Comparison of ENCODE assay signal across 8 mouse cellular contexts in the genomic region with DNA sequence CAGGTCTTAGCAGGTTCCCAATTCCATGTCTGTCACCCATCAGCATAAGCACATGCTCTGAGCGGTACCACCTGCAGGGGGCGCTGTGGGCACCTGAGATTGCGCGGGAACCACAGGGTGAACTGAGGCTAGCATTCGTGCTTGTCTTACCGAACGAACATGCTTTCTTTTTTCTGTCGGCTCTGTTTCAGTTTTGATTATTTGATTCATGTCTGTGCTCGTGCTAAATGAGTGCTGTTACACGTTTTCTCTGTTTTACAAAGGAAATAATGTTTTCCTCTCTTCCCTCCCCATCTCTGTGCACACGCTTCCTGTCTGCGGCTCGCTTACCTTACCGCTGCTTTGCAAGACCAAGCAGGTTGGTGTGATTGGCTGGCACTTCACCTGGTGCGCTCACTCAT. TPM values are rescaled to one million over a fixed set of nuclear protein-coding genes. Genes with fewer than 3 reads are reported as not detected.
DNase-seq lines count a peak whose midpoint lies in the region; ATAC-seq and TF ChIP-seq lines count a peak whose summit lies in the region.
"Had no signal": no experiment of that assay in that cellular context is flagged by ENCODE, and none has a peak within 500 bp of the region (broad histone marks: within the 10 kb centered on the region; RNA-seq: fewer than 3 reads in every experiment).

No protein-coding gene starts in this region.

- in situ Hi-C loops in CH12.LX (cut with MboI; ENCODE audit: low pct_ligation_motif_present, low pct_unique_long_range_greater_than_20kb, low sequenced_read_pairs): no loop called here

- no peaks in the 10 kb centered on the region for H3K4me1 ChIP-seq in kidney, adult 2 months (ENCODE audit: control insufficient read depth, insufficient read depth, low read length)
- peaks cover 22 to 75% of the 10 kb centered on the region in 2 experiments for H3K4me1 ChIP-seq in CH12.LX (ENCODE audit: control insufficient read depth in 1 of 2, insufficient read depth in 2 of 2)

- ATAC-seq in erythroid progenitor cell, adult 5-6 weeks (replicated peaks; ENCODE audit: low FRiP score, poor library complexity, severe bottlenecking): peak; percentile 90
- peak; percentile 39; the same call in 1 of the 2 replicates for ATAC-seq in neutrophil, adult 5-6 weeks (ENCODE audit: extremely low read depth, insufficient number of reproducible peaks, low FRiP score, poor library complexity, severe bottlenecking)

- 0 out of 2 replicates have a peak overlapping the region, but pooled peaks have one; percentile 7 for H3K9ac ChIP-seq in CH12.LX (ENCODE audit: insufficient read depth, low read depth)

- H3K4me3 ChIP-seq in kidney, adult 2 months (ENCODE audit: insufficient read depth, low read depth, low read length): no peak overlapping the region
- H3K4me3 ChIP-seq in CH12.LX (replicated peaks in 1 of 3; ENCODE audit: low read depth in 2 of 3, low read length in 2 of 3, poor library complexity in 1 of 3): peak overlapping the region in 1 of 3 experiments; percentile 25

- 58% methylated on average over 15 of the region's 15 CpGs for WGBS in kidney, adult 2 months

- no peak for DNase-seq in kidney, adult 2 months
- no peak for DNase-seq in kidney, postnatal 14 days
- DNase-seq in CH12.LX (ENCODE audit: extremely low read depth) (peak; percentile 82), adipocyte (ENCODE audit: low spot score) (peak; percentile 17), liver (peak; percentile 86)

- no peak overlapping the region for H3K27ac ChIP-seq in kidney, adult 2 months (ENCODE audit: insufficient read depth, low read depth, low read length)
- H3K27ac ChIP-seq in CH12.LX (ENCODE audit: insufficient read depth, low read depth): 0 out of 2 replicates have a peak overlapping the region, but pooled peaks have one; percentile 16

- peak; percentile 64 for TF ChIP-seq CTCF in kidney, adult 2 months (conservative IDR thresholded peaks at IDR 0.05; ENCODE audit: insufficient read depth, insufficient read length, low read depth, low read length)
- peak; percentile 95 for TF ChIP-seq CTCF in CH12.LX (conservative IDR thresholded peaks at IDR 0.05 in 1 of 2, IDR thresholded peaks at IDR 0.05 in 1 of 2; ENCODE audit: low read depth in 2 of 2, low read length in 2 of 2)

- no peaks in the 10 kb centered on the region for H3K27me3 ChIP-seq in kidney, adult 2 months (replicated peaks; ENCODE audit: control insufficient read depth, insufficient read depth, low read length)
- H3K27me3 ChIP-seq in CH12.LX (replicated peaks): no peaks in the 10 kb centered on the region

- TF ChIP-seq RAD21 in CH12.LX (IDR thresholded peaks at IDR 0.05; ENCODE audit: low read depth, low read length): peak; percentile 77

- no peaks in the 10 kb centered on the region; the same call in none of the 2 replicates for H3K36me3 ChIP-seq in kidney, adult 2 months (ENCODE audit: control insufficient read depth, insufficient read depth, low read length)
- peaks cover 6 to 44% of the 10 kb centered on the region in 2 experiments for H3K36me3 ChIP-seq in CH12.LX (replicated peaks in 1 of 2; ENCODE audit: control insufficient read depth in 1 of 2, insufficient read depth in 1 of 2, low read length in 1 of 2)

- no peaks in the 10 kb centered on the region for H3K79me2 ChIP-seq in CH12.LX (replicated peaks; ENCODE audit: control insufficient read depth, extremely low read depth, insufficient read depth, poor library complexity, severe bottlenecking)

- peaks cover 2% of the 10 kb centered on the region for H3K9me3 ChIP-seq in CH12.LX (replicated peaks; ENCODE audit: low read length)

- TF ChIP-seq POLR2A in kidney, adult 2 months (IDR thresholded peaks at IDR 0.05; ENCODE audit: low read depth, low read length): no peak
- TF ChIP-seq POLR2A in CH12.LX (IDR thresholded peaks at IDR 0.05; ENCODE audit: low read depth, low read length): peak; percentile 23; the same call in 1 of the 2 replicates

- TF ChIP-seq EP300 in CH12.LX (IDR thresholded peaks at IDR 0.05; ENCODE audit: low read length): no peak; the same call in 1 of the 2 replicates

- dilution Hi-C loops in CH12.LX (cut with MboI; ENCODE audit: extremely low pct_ligation_motif_present, extremely low pct_unique_long_range_greater_than_20kb, low sequenced_read_pairs): no loop called here

- H3K4me2 ChIP-seq in CH12.LX (ENCODE audit: insufficient read depth, low read depth, poor library complexity, severe bottlenecking): peak overlapping the region; percentile 58

TF ChIP-seq in CH12.LX, 34 proteins besides CTCF, POLR2A, EP300 and RAD21 (continues in another document):
- TF ChIP-seq SIN3A (IDR thresholded peaks at IDR 0.05; ENCODE audit: low read length): peak; percentile 70; the same call in 1 of the 2 replicates
- 0 out of 2 replicates have a peak, but pooled peaks have one; percentile 37 for TF ChIP-seq MAFK (IDR thresholded peaks at IDR 0.05; ENCODE audit: insufficient replicate concordance, low read length)
- TF ChIP-seq POLR2AphosphoS2 (IDR thresholded peaks at IDR 0.05; ENCODE audit: low read depth, low read length): no peak
- TF ChIP-seq CHD2 (IDR thresholded peaks at IDR 0.05; ENCODE audit: low read length): no peak
- 0 out of 2 replicates have a peak, but pooled peaks have one; percentile 38 for TF ChIP-seq KAT2A (IDR thresholded peaks at IDR 0.05; ENCODE audit: insufficient replicate concordance, low read length)
- no peak for TF ChIP-seq NRF1 (IDR thresholded peaks at IDR 0.05; ENCODE audit: low read depth, low read length)
- TF ChIP-seq MYC (IDR thresholded peaks at IDR 0.05; ENCODE audit: low read depth, low read length): peak; percentile 99
- TF ChIP-seq CHD1 (IDR thresholded peaks at IDR 0.05; ENCODE audit: low read depth, low read length): no peak
- TF ChIP-seq MAZ (IDR thresholded peaks at IDR 0.05; ENCODE audit: low read depth, low read length): peak; percentile 74; the same call in 1 of the 2 replicates
- TF ChIP-seq SMC3 (IDR thresholded peaks at IDR 0.05; ENCODE audit: low read depth, low read length): peak; percentile 95
- TF ChIP-seq HCFC1 (IDR thresholded peaks at IDR 0.05; ENCODE audit: low read depth, low read length): peak; percentile 36; the same call in 1 of the 2 replicates
- TF ChIP-seq UBTF (IDR thresholded peaks at IDR 0.05; ENCODE audit: low read depth, low read length): no peak
- peak; percentile 85 for TF ChIP-seq ETS1 (conservative IDR thresholded peaks at IDR 0.05; ENCODE audit: low read depth, low read length)
- no peak for TF ChIP-seq GABPA (IDR thresholded peaks at IDR 0.05; ENCODE audit: insufficient replicate concordance, low read depth, low read length)
- peak; percentile 61; the same call in 1 of the 2 replicates for TF ChIP-seq MEF2A (IDR thresholded peaks at IDR 0.05; ENCODE audit: borderline replicate concordance, low read depth, low read length)
- no peak for TF ChIP-seq ZKSCAN1 (IDR thresholded peaks at IDR 0.05; ENCODE audit: borderline replicate concordance, low read depth, low read length)
- peak; percentile 97 for TF ChIP-seq E2F4 (IDR thresholded peaks at IDR 0.05; ENCODE audit: insufficient replicate concordance, low read depth, low read length)
- peak; percentile 4; the same call in 1 of the 2 replicates for TF ChIP-seq JUN (IDR thresholded peaks at IDR 0.05; ENCODE audit: insufficient read depth, low read depth, low read length)
- peak; percentile 60; the same call in 1 of the 2 replicates for TF ChIP-seq ELF1 (IDR thresholded peaks at IDR 0.05; ENCODE audit: low read depth, low read length)
- no peak for TF ChIP-seq USF2 (conservative IDR thresholded peaks at IDR 0.05; ENCODE audit: low read depth, low read length)
- TF ChIP-seq ZC3H11A (IDR thresholded peaks at IDR 0.05; ENCODE audit: low read depth, low read length): peak; percentile 37; the same call in 1 of the 2 replicates
- TF ChIP-seq BHLHE40 (IDR thresholded peaks at IDR 0.05; ENCODE audit: low read depth, low read length): peak; percentile 99
- TF ChIP-seq PAX5 (IDR thresholded peaks at IDR 0.05; ENCODE audit: low read length): no peak
- peak; percentile 65 for TF ChIP-seq IRF4 (IDR thresholded peaks at IDR 0.05; ENCODE audit: low read depth, low read length)
- peak; percentile 38 for TF ChIP-seq TCF12 (IDR thresholded peaks at IDR 0.05; ENCODE audit: low read depth, low read length)
- TF ChIP-seq ZNF384 (IDR thresholded peaks at IDR 0.05; ENCODE audit: low read depth, low read length): no peak
- 0 out of 2 replicates have a peak, but pooled peaks have one; percentile 38 for TF ChIP-seq TBP (conservative IDR thresholded peaks at IDR 0.05; ENCODE audit: low read depth, low read length)
- no peak for TF ChIP-seq NELFE (IDR thresholded peaks at IDR 0.05; ENCODE audit: low read depth, low read length)
- no peak for TF ChIP-seq USF1 (IDR thresholded peaks at IDR 0.05; ENCODE audit: low read depth, low read length)
- TF ChIP-seq MXI1 (IDR thresholded peaks at IDR 0.05; ENCODE audit: low read depth, low read length): 0 out of 2 replicates have a peak, but pooled peaks have one; percentile 70
- TF ChIP-seq MAX (IDR thresholded peaks at IDR 0.05; ENCODE audit: low read length): peak; percentile 98

RNA-seq across cellular contexts. Expression of gene Kif3a, which starts 23.2 kb away (rescaled TPM):
- polyA plus RNA-seq in kidney, adult 2 months (2012; rRNA removed): 7.4 and 7.5 TPM in 2 replicates
- total RNA-seq in CH12.LX (2012; rRNA removed) (11.3 and 18.3 TPM in 2 replicates), CH12.LX (2014; rRNA removed) (7.7 and 8.9 TPM in 2 replicates)
- polyA plus RNA-seq in CH12.LX (2012; ENCODE audit: insufficient read length, low read depth): 26.5 and 27.9 TPM in 2 replicates
- total RNA-seq in erythroid progenitor cell, adult 5-6 weeks (2015; ENCODE audit: low replicate concordance): 1.3 and 10.5 TPM in 2 replicates
- total RNA-seq in erythroid progenitor cell, adult 5-6 weeks (2017; ENCODE audit: low replicate concordance): 3.5 and 4.6 TPM in 2 replicates
- 4.3 and 4.9 TPM in 2 replicates for total RNA-seq in neutrophil, adult 5-6 weeks (2017)

RNA-seq across cellular contexts. Expression of gene Il4, which starts 28.1 kb away (rescaled TPM):
- polyA plus RNA-seq in kidney, adult 2 months (2012; rRNA removed): not detected in 2 replicates
- total RNA-seq in CH12.LX (2012; rRNA removed): 26.3 and 35.6 TPM in 2 replicates
- total RNA-seq in CH12.LX (2014; rRNA removed): 75.5 and 83.1 TPM in 2 replicates
- 19.5 and 24.5 TPM in 2 replicates for polyA plus RNA-seq in CH12.LX (2012; ENCODE audit: insufficient read length, low read depth)
- 6.8 TPM in 1 of 2 replicates, not detected in the other for total RNA-seq in erythroid progenitor cell, adult 5-6 weeks (2015; ENCODE audit: low replicate concordance)
- not detected in 2 replicates for total RNA-seq in erythroid progenitor cell, adult 5-6 weeks (2017; ENCODE audit: low replicate concordance)
- total RNA-seq in neutrophil, adult 5-6 weeks (2017): 1.9 TPM in 1 of 2 replicates, not detected in the other

RNA-seq across cellular contexts. Expression of gene Il13, which starts 44.1 kb away (rescaled TPM):
- not detected in 2 replicates for polyA plus RNA-seq in kidney, adult 2 months (2012; rRNA removed)
- 1.8 and 2.8 TPM in 2 replicates for total RNA-seq in CH12.LX (2012; rRNA removed)
- total RNA-seq in CH12.LX (2014; rRNA removed): 3.4 and 4.8 TPM in 2 replicates
- 2.8 and 3.6 TPM in 2 replicates for polyA plus RNA-seq in CH12.LX (2012; ENCODE audit: insufficient read length, low read depth)
- total RNA-seq in erythroid progenitor cell, adult 5-6 weeks (2015; ENCODE audit: low replicate concordance): not detected in 2 replicates
- total RNA-seq in erythroid progenitor cell, adult 5-6 weeks (2017; ENCODE audit: low replicate concordance): not detected in 2 replicates
- not detected in 2 replicates for total RNA-seq in neutrophil, adult 5-6 weeks (2017)
- polyA plus RNA-seq: heart, embryonic 14.5 days had no signal

Comparison
In these comparisons a context has a peak if more than half of its experiments do, and no peak if none do; other contexts are left out.
1. DNase-seq: peak in CH12.LX (single experiment), adipocyte (single experiment) and liver (single experiment); none in kidney, adult 2 months (single experiment) and kidney, postnatal 14 days (single experiment).